Mouse (Mus musculus): ENCODE results near the gene Ap3s2.

The Ap3s2 gene

DNA sequence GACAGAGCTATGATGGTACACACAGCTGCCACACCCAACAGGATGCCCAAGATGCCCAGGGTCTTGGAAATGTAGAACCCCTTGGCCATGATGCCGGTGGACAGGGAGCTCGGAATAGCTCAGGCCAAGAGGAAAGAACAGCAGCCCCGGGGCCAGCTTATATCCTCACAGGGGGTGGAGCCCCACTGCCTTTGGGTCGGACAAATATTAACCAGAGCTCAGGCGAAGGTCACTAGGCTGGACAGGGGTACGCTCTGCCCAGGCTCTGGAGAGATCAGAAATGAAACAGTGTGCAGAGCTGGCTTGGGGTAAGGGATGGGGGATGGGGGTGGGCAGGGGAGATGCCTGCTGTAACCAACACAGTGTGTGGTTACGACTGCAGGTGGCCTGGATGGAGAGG, 78.3 kb downstream of the Ap3s2 start:
- DNase-seq = no peak

DNA sequence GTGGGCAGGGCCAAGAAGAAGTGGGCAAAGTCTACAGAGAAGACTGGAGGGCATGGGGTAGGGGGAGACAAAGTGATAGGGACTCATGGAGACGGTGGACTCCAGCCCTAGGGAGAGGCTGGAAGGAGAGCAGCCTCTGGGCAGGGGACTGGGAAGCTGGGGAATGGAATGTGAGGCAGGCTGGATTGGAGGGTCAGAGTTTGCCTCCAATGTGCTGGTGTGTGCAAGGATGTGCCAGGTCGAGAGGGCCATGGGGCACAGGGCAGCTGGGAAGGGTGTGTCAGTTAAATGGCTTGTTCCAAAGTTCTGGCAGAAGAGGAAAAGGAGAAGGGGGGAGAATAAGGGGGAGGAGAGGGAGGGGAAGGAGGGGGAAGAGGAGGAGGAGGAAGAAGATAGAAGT, 83.2 kb downstream of the Ap3s2 start:
- no peak for DNase-seq

DNA sequence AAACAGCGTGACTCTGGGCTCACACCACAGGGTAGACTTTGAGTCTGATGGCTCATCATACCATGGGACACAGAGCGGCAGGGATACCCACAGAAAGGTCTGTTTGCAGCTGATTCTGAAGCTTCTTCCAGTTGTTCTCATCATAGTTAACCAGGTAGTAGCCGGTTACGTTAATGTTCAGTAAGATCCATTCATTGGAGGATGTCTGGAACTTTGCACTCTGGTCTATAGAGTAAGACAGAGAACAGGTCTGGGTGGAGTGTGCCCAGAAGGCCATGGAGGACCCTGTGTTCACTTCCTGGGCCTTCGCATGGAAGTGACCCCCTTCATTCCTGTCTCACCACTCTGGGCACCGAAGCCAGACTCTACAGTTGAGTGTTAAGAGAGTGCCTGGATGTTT, 85.3 kb downstream of the Ap3s2 start:
- no peak for DNase-seq

DNA sequence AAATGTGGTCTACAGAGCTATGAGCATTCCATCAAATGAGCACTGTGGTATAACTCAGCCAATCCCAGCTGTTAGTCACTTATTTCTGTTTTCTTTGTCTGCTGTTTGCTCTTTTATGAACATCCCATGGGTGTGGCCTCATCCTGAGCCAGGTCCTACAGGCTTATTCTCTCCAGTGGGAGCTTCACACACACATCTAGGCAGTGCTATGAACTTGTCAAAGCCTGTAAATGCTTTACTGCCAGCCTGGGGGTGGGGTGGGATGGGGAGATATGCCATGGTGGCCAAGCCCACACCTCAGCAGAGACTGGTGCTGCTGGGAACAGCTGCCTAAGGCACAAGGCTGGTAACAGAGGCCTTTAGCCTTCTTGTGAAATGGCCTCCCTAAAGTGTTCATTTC, 87.5 kb downstream of the Ap3s2 start:
- DNase-seq = no peak

DNA sequence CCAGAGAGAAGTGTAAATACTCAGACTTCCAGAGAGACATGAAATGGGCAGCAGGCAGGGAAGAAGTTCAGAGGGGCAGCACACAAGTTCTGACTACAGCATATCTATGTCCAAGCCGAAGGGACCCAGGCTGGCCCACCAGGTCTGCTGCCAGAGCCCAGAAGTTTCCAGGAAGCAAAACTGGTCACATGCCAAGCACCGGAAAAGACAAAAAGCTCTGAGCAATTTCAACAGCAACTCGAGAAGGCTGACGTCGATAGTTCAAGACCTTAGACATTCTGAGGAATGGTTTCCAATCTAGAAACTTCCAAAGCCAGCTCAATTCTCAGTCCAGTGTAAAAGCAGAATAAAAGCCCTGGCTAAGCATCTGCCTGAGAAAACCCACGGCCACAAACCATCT, 88.9 kb downstream of the Ap3s2 start:
- DNase-seq = peak; percentile 60

DNA sequence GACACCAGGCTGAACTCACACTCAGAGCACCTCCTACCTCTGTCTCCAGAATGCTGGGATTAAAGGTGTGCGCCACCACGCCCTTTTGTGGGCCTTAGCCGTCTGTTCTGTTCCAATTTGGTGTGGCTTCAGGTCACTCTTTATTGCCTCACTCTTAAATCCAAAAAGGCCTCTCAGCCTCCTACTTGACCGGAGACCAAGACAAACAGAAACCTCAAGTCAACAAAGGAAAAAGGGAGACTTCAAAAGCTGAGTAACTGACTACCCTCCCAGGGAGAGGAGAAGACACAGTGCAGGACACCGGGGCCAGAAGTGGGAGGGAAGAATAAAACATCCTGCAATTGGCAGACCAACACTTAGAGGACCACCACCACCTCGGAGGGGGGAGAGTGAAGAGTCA, 89.3 kb downstream of the Ap3s2 start:
- peak; percentile 20 for DNase-seq

DNA sequence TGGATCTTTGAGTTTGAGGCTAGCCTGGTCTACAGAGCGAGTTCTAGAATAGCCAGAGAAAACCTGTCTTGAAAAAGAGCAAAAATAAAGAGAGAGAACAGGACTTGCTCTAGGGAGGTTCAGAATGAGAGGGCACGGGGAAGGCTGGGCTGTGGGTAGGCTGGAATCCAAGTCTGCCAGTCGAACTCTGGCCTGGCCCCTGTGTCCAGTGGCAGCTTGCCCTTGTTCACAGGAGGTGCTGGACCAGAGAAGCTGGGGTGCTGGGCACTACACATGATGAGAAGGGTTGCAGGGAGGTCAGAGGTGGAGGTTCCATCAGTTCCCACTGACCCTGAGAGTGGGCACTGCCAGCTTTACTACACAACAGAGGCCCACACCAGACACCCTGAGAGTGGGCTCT, 92.1 kb downstream of the Ap3s2 start:
- DNase-seq = no peak
